Mouse (Mus musculus) neural tube, embryonic 14.5 days (tissue): Measurements from ENCODE around the gene Camsap2. TPM values are rescaled to one million over a fixed set of nuclear protein-coding genes. Genes with fewer than 3 reads are reported as not detected.
A peak's percentile ranks its signal among the peaks of the same experiment; 100 is the strongest.

Experiments
- ATAC-seq: fragments of 200-750 bp; cut with Nextera tagmentation; 2 replicates; pipeline ENCODE4 v1.8.0; 2017; ENCODE audit warnings: low read depth, mild to moderate bottlenecking, moderate TSS enrichment, moderate library complexity
- H3K27ac ChIP-seq: fragments of 300-500 bp; sonication (generic); 2 replicates; pipeline ENCODE4 v1.5.1; 2014; ENCODE audit warnings: low read depth, mild to moderate bottlenecking, control low read depth, low read length, moderate library complexity, mixed read lengths
- H3K27me3 ChIP-seq: fragments of 300-500 bp; sonication (generic); 2 replicates; pipeline ENCODE4 v1.6.1; 2014; ENCODE audit warnings: low read length; ENCODE audit not compliant: control insufficient read depth, insufficient read depth
- H3K36me3 ChIP-seq: fragments of 300-500 bp; sonication (generic); 2 replicates; pipeline ENCODE4 v1.6.1; 2014; ENCODE audit warnings: low read length, mixed read lengths; ENCODE audit not compliant: control insufficient read depth, insufficient read depth
- H3K4me1 ChIP-seq: fragments of 300-500 bp; sonication (generic); 2 replicates; pipeline ENCODE4 v1.6.1; 2014; ENCODE audit warnings: low read length; ENCODE audit not compliant: control insufficient read depth, insufficient read depth
- H3K4me2 ChIP-seq: fragments of 300-500 bp; sonication (generic); 2 replicates; pipeline ENCODE4 v1.6.1; 2014; ENCODE audit warnings: mild to moderate bottlenecking, low read depth, low read length, control low read depth
- H3K4me3 ChIP-seq: fragments of 300-500 bp; sonication (generic); 2 replicates; pipeline ENCODE4 v1.5.1; 2014; ENCODE audit warnings: low read depth, low read length, control low read depth, mixed read lengths
- H3K9ac ChIP-seq: fragments of 300-500 bp; sonication (generic); replicated peaks from 2 replicates; pipeline ENCODE4 v1.6.1; 2014; ENCODE audit warnings: low read depth, mild to moderate bottlenecking, control low read depth, low read length, mixed read lengths
- H3K9me3 ChIP-seq: fragments of 300-500 bp; sonication (generic); 2 replicates; pipeline ENCODE4 v1.6.1; 2016; ENCODE audit warnings: low read length; ENCODE audit not compliant: control insufficient read depth
- WGBS: fragments of 180-500 bp; shearing (Covaris S2); extraction: QIAGEN DNeasy Blood & Tissue Kit; methylation state at CpG from one replicate; pipeline ENCODE4 v1.1.7; 2014; 5-methylcytosine and 5-hydroxymethylcytosine counted together
- polyA plus RNA-seq: library from polyadenylated mRNA; unstranded; fragments of >200 nt; fragmentation: Nextera tagmentation; extraction: Ambion mirVana; gene quantifications from 2 replicates; pipeline ENCODE4 v1.2.1, GENCODE M21; 2014

Camsap2 gene
- polyA plus RNA-seq, result 64.6 and 65.6 TPM in 2 replicates

- no peaks in the 10 kb centered on the region for H3K27me3 ChIP-seq
- peak within 1 kb of the TSS; percentile 98 for H3K4me3 ChIP-seq
- H3K9me3 ChIP-seq, result no peaks in the 10 kb centered on the region
- H3K9ac ChIP-seq, result peak within 1 kb of the TSS; percentile 99
- peak within 1 kb of the TSS; percentile 60 for H3K4me2 ChIP-seq
- ATAC-seq, result peak; percentile 98
- no peaks in the 10 kb centered on the region for H3K36me3 ChIP-seq
- H3K27ac ChIP-seq, result peak within 1 kb of the TSS; percentile 95
- peaks cover 29% of the 10 kb centered on the region for H3K4me1 ChIP-seq
- WGBS, result under 1% methylated on average over 113 of the region's 121 CpGs
These were observed at the start of gene Camsap2 for GRCm38 (mm10) chr1:136345454-136346372. Gene Camsap2 (minus strand): TSS chr1:136346104.

GRCm38 (mm10) chr1:136395073-136395472 lies 49.2 kb upstream of the Camsap2 start:
- no peak for ATAC-seq
- 50% methylated on average over 5 of the region's 5 CpGs for WGBS
- 0 out of 2 replicates have a peak overlapping the region, but pooled peaks have one; percentile 1 for H3K4me2 ChIP-seq
- H3K36me3 ChIP-seq, result no peaks in the 10 kb centered on the region
- no peaks in the 10 kb centered on the region for H3K4me1 ChIP-seq
- H3K27ac ChIP-seq, result no peak overlapping the region
- H3K27me3 ChIP-seq, result no peaks in the 10 kb centered on the region
- no peak overlapping the region for H3K4me3 ChIP-seq
- H3K9ac ChIP-seq, result no peak overlapping the region
- no peaks in the 10 kb centered on the region for H3K9me3 ChIP-seq

GRCm38 (mm10) chr1:136394506-136394905 lies 48.6 kb upstream of the Camsap2 start:
- Histone ChIP-seq H3K36me3 (no peaks in the 10 kb centered on the region), H3K4me1 (no peaks in the 10 kb centered on the region), H3K9me3 (no peaks in the 10 kb centered on the region), H3K9ac (no peak overlapping the region), H3K27ac (no peak overlapping the region), H3K4me3 (no peak overlapping the region), H3K27me3 (no peaks in the 10 kb centered on the region), H3K4me2 (no peak overlapping the region)
- WGBS, result 44% methylated on average over 10 of the region's 10 CpGs
- no peak for ATAC-seq

- no peaks in the 10 kb centered on the region for H3K9me3 ChIP-seq
- no peak overlapping the region for H3K9ac ChIP-seq
- no peak overlapping the region for H3K27ac ChIP-seq
- ATAC-seq, result no peak
- no peaks in the 10 kb centered on the region for H3K27me3 ChIP-seq
- H3K4me1 ChIP-seq, result no peaks in the 10 kb centered on the region
- 36% methylated on average over 5 of the region's 6 CpGs for WGBS
- H3K4me2 ChIP-seq, result no peak overlapping the region
- H3K36me3 ChIP-seq, result no peaks in the 10 kb centered on the region
- no peak overlapping the region for H3K4me3 ChIP-seq
These were observed 41.0 kb upstream of the Camsap2 start for GRCm38 (mm10) chr1:136386914-136387313.

GRCm38 (mm10) chr1:136381583-136381982 lies 35.7 kb upstream of the Camsap2 start:
- H3K27me3 ChIP-seq, result no peaks in the 10 kb centered on the region
- no peak for ATAC-seq
- no peaks in the 10 kb centered on the region for H3K36me3 ChIP-seq
- H3K9ac ChIP-seq, result no peak overlapping the region
- no peaks in the 10 kb centered on the region for H3K4me1 ChIP-seq
- no peak overlapping the region for H3K4me3 ChIP-seq
- no peak overlapping the region for H3K27ac ChIP-seq
- WGBS, result 88% methylated on average over 5 of the region's 5 CpGs
- no peaks in the 10 kb centered on the region for H3K9me3 ChIP-seq
- no peak overlapping the region for H3K4me2 ChIP-seq

GRCm38 (mm10) chr1:136381169-136381568 lies 35.3 kb upstream of the Camsap2 start:
- no peaks in the 10 kb centered on the region for H3K27me3 ChIP-seq
- no peak overlapping the region for H3K4me2 ChIP-seq
- H3K4me1 ChIP-seq, result no peaks in the 10 kb centered on the region
- ATAC-seq, result no peak
- H3K9me3 ChIP-seq, result no peaks in the 10 kb centered on the region
- no peaks in the 10 kb centered on the region for H3K36me3 ChIP-seq
- no peak overlapping the region for H3K9ac ChIP-seq
- WGBS, result 84% methylated on average over 6 of the region's 6 CpGs
- H3K27ac ChIP-seq, result no peak overlapping the region
- H3K4me3 ChIP-seq, result no peak overlapping the region

GRCm38 (mm10) chr1:136380606-136381005 lies 34.7 kb upstream of the Camsap2 start:
- no peak overlapping the region for H3K4me2 ChIP-seq
- no peak overlapping the region for H3K27ac ChIP-seq
- no peak overlapping the region for H3K4me3 ChIP-seq
- no peaks in the 10 kb centered on the region for H3K4me1 ChIP-seq
- no peaks in the 10 kb centered on the region for H3K27me3 ChIP-seq
- H3K36me3 ChIP-seq, result no peaks in the 10 kb centered on the region
- 90% methylated on average over 8 of the region's 8 CpGs for WGBS
- H3K9me3 ChIP-seq, result no peaks in the 10 kb centered on the region
- no peak overlapping the region for H3K9ac ChIP-seq
- ATAC-seq, result no peak

- Histone ChIP-seq H3K4me2 (no peak overlapping the region), H3K27me3 (no peaks in the 10 kb centered on the region), H3K36me3 (no peaks in the 10 kb centered on the region), H3K4me1 (no peaks in the 10 kb centered on the region), H3K9ac (no peak overlapping the region), H3K4me3 (no peak overlapping the region), H3K9me3 (no peaks in the 10 kb centered on the region), H3K27ac (no peak overlapping the region)
- 94% methylated on average over 4 of the region's 4 CpGs for WGBS
- ATAC-seq, result no peak
These were observed 34.3 kb upstream of the Camsap2 start for GRCm38 (mm10) chr1:136380161-136380560.

GRCm38 (mm10) chr1:136379261-136379660 lies 33.4 kb upstream of the Camsap2 start:
- no peak for ATAC-seq

More at GRCm38 (mm10) chr1:136379261-136379660, 33.4 kb upstream of the Camsap2 start:
- H3K27ac ChIP-seq, result no peak overlapping the region
- H3K4me1 ChIP-seq, result no peaks in the 10 kb centered on the region
- no peaks in the 10 kb centered on the region for H3K9me3 ChIP-seq
- no peak overlapping the region for H3K9ac ChIP-seq
- no peak overlapping the region for H3K4me3 ChIP-seq
- WGBS, result 89% methylated on average over 7 of the region's 7 CpGs
- no peak overlapping the region for H3K4me2 ChIP-seq
- H3K36me3 ChIP-seq, result no peaks in the 10 kb centered on the region
- no peaks in the 10 kb centered on the region for H3K27me3 ChIP-seq
